Mouse (Mus musculus) gonadal fat pad, adult 2 months (tissue): ENCODE data around the gene Ncaph2. TPM values are rescaled to one million over a fixed set of nuclear protein-coding genes. Genes with fewer than 3 reads are reported as not detected.

Experiments used
- DNase-seq: peaks from one replicate; pipeline ENCODE4 v3.0.0-alpha.2; 2012; ENCODE audit warnings: low read depth
- polyA plus RNA-seq: library from polyadenylated mRNA; depleted of rRNA; stranded (reverse); fragments of >200 nt; gene quantifications from 2 replicates; pipeline ENCODE4 v1.2.3, GENCODE M21; 2012; rRNA removed

Ncaph2 gene
- polyA plus RNA-seq, 1 experiment: 155 TPM

- DNase-seq: no peak
Observed at GRCm38 (mm10) chr15:89379429-89379828, 23.9 kb downstream of the Ncaph2 start.

GRCm38 (mm10) chr15:89384617-89385016, 29.1 kb downstream of the Ncaph2 start, which contains the start of gene Klhdc7b:
Gene Klhdc7b (plus strand): TSS chr15:89384917.
- no peak for DNase-seq

GRCm38 (mm10) chr15:89387127-89387526, 31.6 kb downstream of the Ncaph2 start:
- DNase-seq: no peak

GRCm38 (mm10) chr15:89390081-89390480, 34.6 kb downstream of the Ncaph2 start:
- no peak for DNase-seq

GRCm38 (mm10) chr15:89396883-89397282, 41.4 kb downstream of the Ncaph2 start:
- no peak for DNase-seq

GRCm38 (mm10) chr15:89398146-89398545, 42.6 kb downstream of the Ncaph2 start:
- no peak for DNase-seq

- no peak for DNase-seq
Observed at GRCm38 (mm10) chr15:89399716-89400115, 44.2 kb downstream of the Ncaph2 start.

- DNase-seq: no peak
Observed at GRCm38 (mm10) chr15:89402471-89402870, 47.0 kb downstream of the Ncaph2 start.

- DNase-seq: no peak
Observed at GRCm38 (mm10) chr15:89404831-89405623, 49.5 kb downstream of the Ncaph2 start.

- DNase-seq: no peak
Observed at GRCm38 (mm10) chr15:89406691-89407090, 51.2 kb downstream of the Ncaph2 start.

- no peak for DNase-seq
Observed at GRCm38 (mm10) chr15:89410118-89410517, 54.6 kb downstream of the Ncaph2 start, which contains the start of gene Syce3. Gene Syce3 (minus strand): TSS chr15:89410503.

GRCm38 (mm10) chr15:89415282-89415681, 59.8 kb downstream of the Ncaph2 start:
- no peak for DNase-seq

GRCm38 (mm10) chr15:89421938-89422337, 66.4 kb downstream of the Ncaph2 start:
- no peak for DNase-seq

Other genes with a start within 250 kb of the Ncaph2 start
- gene Tubgcp6, start 232.6 kb upstream of the Ncaph2 start, polyA plus RNA-seq: 71.9 and 87.7 TPM in 2 replicates
- gene Hdac10, start 227.0 kb upstream of the Ncaph2 start, polyA plus RNA-seq: 31.1 and 38.8 TPM in 2 replicates
- 25.2 and 25.3 TPM in 2 replicates for gene Mapk12, start 215.0 kb upstream of the Ncaph2 start, polyA plus RNA-seq
- 23.8 and 30.3 TPM in 2 replicates for gene Mapk11, start 206.1 kb upstream of the Ncaph2 start, polyA plus RNA-seq
- gene Plxnb2, start 174.9 kb upstream of the Ncaph2 start, polyA plus RNA-seq: 98.9 and 119 TPM in 2 replicates
- 12.2 and 13.6 TPM in 2 replicates for gene Dennd6b, start 159.2 kb upstream of the Ncaph2 start, polyA plus RNA-seq
- gene Ppp6r2, start 144.2 kb upstream of the Ncaph2 start, polyA plus RNA-seq: 89.2 and 158 TPM in 2 replicates
- 127 and 142 TPM in 2 replicates for gene Sbf1, start 40.4 kb upstream of the Ncaph2 start, polyA plus RNA-seq
- gene Adm2, start 33.0 kb upstream of the Ncaph2 start, polyA plus RNA-seq: 0.26 and 0.63 TPM in 2 replicates
- 0.23 TPM in 1 of 2 replicates, not detected in the other for gene Miox, start 21.3 kb upstream of the Ncaph2 start, polyA plus RNA-seq
- 42.6 and 49.3 TPM in 2 replicates for gene Lmf2, start 60 bp upstream of the Ncaph2 start, polyA plus RNA-seq
- gene Sco2, start 18.1 kb downstream of the Ncaph2 start, polyA plus RNA-seq: 25.6 and 29.8 TPM in 2 replicates
- 2.3 and 3.1 TPM in 2 replicates for gene Tymp, start 21.3 kb downstream of the Ncaph2 start, polyA plus RNA-seq
- gene Odf3b, start 23.6 kb downstream of the Ncaph2 start, polyA plus RNA-seq: 12.0 TPM in 2 replicates
- gene Klhdc7b, start 29.2 kb downstream of the Ncaph2 start, polyA plus RNA-seq: 0.04 and 0.08 TPM in 2 replicates
- gene Syce3, start 54.8 kb downstream of the Ncaph2 start, polyA plus RNA-seq: not detected in 2 replicates
- 3.4 and 7.0 TPM in 2 replicates for gene Cpt1b, start 70.1 kb downstream of the Ncaph2 start, polyA plus RNA-seq
- 1.3 and 1.5 TPM in 2 replicates for gene C730034F03Rik, start 73.9 kb downstream of the Ncaph2 start, polyA plus RNA-seq
- gene Gm44502, start 74.0 kb downstream of the Ncaph2 start, polyA plus RNA-seq: 0.32 and 0.33 TPM in 2 replicates
- 47.6 and 51.2 TPM in 2 replicates for gene Chkb, start 74.2 kb downstream of the Ncaph2 start, polyA plus RNA-seq
- 0.20 and 0.30 TPM in 2 replicates for gene Mapk8ip2, start 98.2 kb downstream of the Ncaph2 start, polyA plus RNA-seq
- gene Arsa, start 121.7 kb downstream of the Ncaph2 start, polyA plus RNA-seq: 31.6 and 36.6 TPM in 2 replicates
- 20.4 and 20.7 TPM in 2 replicates for gene Shank3, start 143.9 kb downstream of the Ncaph2 start, polyA plus RNA-seq
- 2.0 and 2.1 TPM in 2 replicates for gene Acr, start 212.6 kb downstream of the Ncaph2 start, polyA plus RNA-seq
- 19.8 and 23.4 TPM in 2 replicates for gene Rabl2, start 236.2 kb downstream of the Ncaph2 start, polyA plus RNA-seq